Mouse (Mus musculus): ENCODE measurements around the gene 1700018B08Rik. TPM values are rescaled to one million over a fixed set of nuclear protein-coding genes. Genes with fewer than 3 reads are reported as not detected.
A peak's percentile ranks its signal among the peaks of the same experiment; 100 is the strongest.

1700018B08Rik gene
- polyA plus RNA-seq, 1 experiment, result not detected

GRCm38 (mm10) chr8:121551065-121551985 is 7.2 kb upstream of the 1700018B08Rik start:
- H3K4me1 ChIP-seq (ENCODE audit: control insufficient read depth, insufficient read depth, low read length), result no peaks in the 10 kb centered on the region
- TF ChIP-seq POLR2A (IDR thresholded peaks at IDR 0.05; ENCODE audit: low read depth, low read length) (no peak), CTCF (IDR thresholded peaks at IDR 0.05; ENCODE audit: borderline replicate concordance, insufficient read depth, low read length) (no peak)
- H3K27ac ChIP-seq (ENCODE audit: insufficient read depth, low read length), result no peak overlapping the region
- no peak overlapping the region for H3K4me3 ChIP-seq (ENCODE audit: insufficient read depth, low read length)

GRCm38 (mm10) chr8:121550056-121550455 is 5.9 kb upstream of the 1700018B08Rik start:
- no peaks in the 10 kb centered on the region for H3K4me1 ChIP-seq (ENCODE audit: control insufficient read depth, insufficient read depth, low read length)
- no peak overlapping the region for H3K4me3 ChIP-seq (ENCODE audit: insufficient read depth, low read length)
- no peak overlapping the region for H3K27ac ChIP-seq (ENCODE audit: insufficient read depth, low read length)
- TF ChIP-seq POLR2A (IDR thresholded peaks at IDR 0.05; ENCODE audit: low read depth, low read length) (no peak), CTCF (IDR thresholded peaks at IDR 0.05; ENCODE audit: borderline replicate concordance, insufficient read depth, low read length) (no peak)

GRCm38 (mm10) chr8:121547132-121547531 is 3.0 kb upstream of the 1700018B08Rik start:
- Histone ChIP-seq H3K4me3 (ENCODE audit: insufficient read depth, low read length) (no peak overlapping the region), H3K4me1 (ENCODE audit: control insufficient read depth, insufficient read depth, low read length) (no peaks in the 10 kb centered on the region), H3K27ac (ENCODE audit: insufficient read depth, low read length) (no peak overlapping the region)
- TF ChIP-seq CTCF (IDR thresholded peaks at IDR 0.05; ENCODE audit: borderline replicate concordance, insufficient read depth, low read length) (peak; percentile 35; the same call in 1 of the 2 replicates), POLR2A (IDR thresholded peaks at IDR 0.05; ENCODE audit: low read depth, low read length) (no peak)

GRCm38 (mm10) chr8:121544936-121545335 is 816 bp upstream of the 1700018B08Rik start:
- no peak for TF ChIP-seq POLR2A (IDR thresholded peaks at IDR 0.05; ENCODE audit: low read depth, low read length)
- no peak for TF ChIP-seq CTCF (IDR thresholded peaks at IDR 0.05; ENCODE audit: borderline replicate concordance, insufficient read depth, low read length)
- H3K4me3 ChIP-seq (ENCODE audit: insufficient read depth, low read length), result no peak overlapping the region
- no peak overlapping the region for H3K27ac ChIP-seq (ENCODE audit: insufficient read depth, low read length)
- H3K4me1 ChIP-seq (ENCODE audit: control insufficient read depth, insufficient read depth, low read length), result no peaks in the 10 kb centered on the region

GRCm38 (mm10) chr8:121542901-121543300 is 1.2 kb downstream of the 1700018B08Rik start:
- no peaks in the 10 kb centered on the region for H3K4me1 ChIP-seq (ENCODE audit: control insufficient read depth, insufficient read depth, low read length)
- no peak overlapping the region for H3K4me3 ChIP-seq (ENCODE audit: insufficient read depth, low read length)
- TF ChIP-seq CTCF (IDR thresholded peaks at IDR 0.05; ENCODE audit: borderline replicate concordance, insufficient read depth, low read length) (no peak), POLR2A (IDR thresholded peaks at IDR 0.05; ENCODE audit: low read depth, low read length) (no peak)
- no peak overlapping the region for H3K27ac ChIP-seq (ENCODE audit: insufficient read depth, low read length)

- Histone ChIP-seq H3K4me1 (ENCODE audit: control insufficient read depth, insufficient read depth, low read length) (no peaks in the 10 kb centered on the region), H3K4me3 (ENCODE audit: insufficient read depth, low read length) (no peak overlapping the region), H3K27ac (ENCODE audit: insufficient read depth, low read length) (no peak overlapping the region)
- TF ChIP-seq POLR2A (IDR thresholded peaks at IDR 0.05; ENCODE audit: low read depth, low read length) (no peak), CTCF (IDR thresholded peaks at IDR 0.05; ENCODE audit: borderline replicate concordance, insufficient read depth, low read length) (no peak)
Measured at GRCm38 (mm10) chr8:121541862-121542261, 2.3 kb downstream of the 1700018B08Rik start.

- no peaks in the 10 kb centered on the region for H3K4me1 ChIP-seq (ENCODE audit: control insufficient read depth, insufficient read depth, low read length)
- H3K27ac ChIP-seq (ENCODE audit: insufficient read depth, low read length), result no peak overlapping the region
- TF ChIP-seq POLR2A (IDR thresholded peaks at IDR 0.05; ENCODE audit: low read depth, low read length) (no peak), CTCF (IDR thresholded peaks at IDR 0.05; ENCODE audit: borderline replicate concordance, insufficient read depth, low read length) (0 out of 2 replicates have a peak, but pooled peaks have one; percentile 23)
- no peak overlapping the region for H3K4me3 ChIP-seq (ENCODE audit: insufficient read depth, low read length)
Measured at GRCm38 (mm10) chr8:121532381-121532780, 11.7 kb downstream of the 1700018B08Rik start.

- TF ChIP-seq CTCF (IDR thresholded peaks at IDR 0.05; ENCODE audit: borderline replicate concordance, insufficient read depth, low read length), result no peak
- TF ChIP-seq POLR2A (IDR thresholded peaks at IDR 0.05; ENCODE audit: low read depth, low read length), result no peak
- no peaks in the 10 kb centered on the region for H3K4me1 ChIP-seq (ENCODE audit: control insufficient read depth, insufficient read depth, low read length)
- H3K27ac ChIP-seq (ENCODE audit: insufficient read depth, low read length), result no peak overlapping the region
- no peak overlapping the region for H3K4me3 ChIP-seq (ENCODE audit: insufficient read depth, low read length)
Measured at GRCm38 (mm10) chr8:121530639-121531038, 13.5 kb downstream of the 1700018B08Rik start.

- TF ChIP-seq CTCF (IDR thresholded peaks at IDR 0.05; ENCODE audit: borderline replicate concordance, insufficient read depth, low read length) (no peak), POLR2A (IDR thresholded peaks at IDR 0.05; ENCODE audit: low read depth, low read length) (no peak)
- Histone ChIP-seq H3K4me1 (ENCODE audit: control insufficient read depth, insufficient read depth, low read length) (no peaks in the 10 kb centered on the region), H3K27ac (ENCODE audit: insufficient read depth, low read length) (no peak overlapping the region), H3K4me3 (ENCODE audit: insufficient read depth, low read length) (no peak overlapping the region)
Measured at GRCm38 (mm10) chr8:121528790-121529189, 15.3 kb downstream of the 1700018B08Rik start.

GRCm38 (mm10) chr8:121527751-121528150 is 16.4 kb downstream of the 1700018B08Rik start:
- no peak for TF ChIP-seq POLR2A (IDR thresholded peaks at IDR 0.05; ENCODE audit: low read depth, low read length)
- no peak for TF ChIP-seq CTCF (IDR thresholded peaks at IDR 0.05; ENCODE audit: borderline replicate concordance, insufficient read depth, low read length)
- no peak overlapping the region for H3K4me3 ChIP-seq (ENCODE audit: insufficient read depth, low read length)
- H3K27ac ChIP-seq (ENCODE audit: insufficient read depth, low read length), result no peak overlapping the region
- no peaks in the 10 kb centered on the region for H3K4me1 ChIP-seq (ENCODE audit: control insufficient read depth, insufficient read depth, low read length)
